Comparison of ENCODE assay signal across 9 mouse cellular contexts in the genomic region with DNA sequence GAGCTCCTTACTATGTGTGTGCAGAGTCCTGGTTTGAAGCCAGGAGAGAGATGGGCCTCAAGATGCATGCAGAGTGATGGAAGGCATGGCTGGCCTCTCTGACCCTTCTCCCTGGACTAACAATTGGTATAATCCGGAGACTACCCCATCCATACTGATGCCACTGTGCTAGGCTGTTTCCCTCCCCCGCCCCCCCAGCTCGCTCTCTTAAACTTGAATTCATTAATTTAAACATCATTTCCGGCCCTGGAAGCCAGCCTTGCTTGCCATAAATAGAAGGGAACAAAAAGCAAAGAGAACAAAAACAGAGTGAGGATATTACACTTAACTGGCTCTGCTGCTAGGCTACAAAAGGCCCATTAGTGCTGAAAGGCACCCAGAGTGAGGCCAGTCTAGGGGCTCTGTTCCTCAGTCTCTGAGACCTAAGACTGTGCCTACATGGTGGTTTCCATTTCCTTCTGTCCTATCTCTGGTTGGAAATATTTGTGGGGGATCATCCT. TPM values are rescaled to one million over a fixed set of nuclear protein-coding genes. Genes with fewer than 3 reads are reported as not detected.
A peak's percentile ranks its signal among the peaks of the same experiment; 100 is the strongest.
DNase-seq lines count a peak whose midpoint lies in the region; ATAC-seq and TF ChIP-seq lines count a peak whose summit lies in the region.
"Had no signal": no experiment of that assay in that cellular context is flagged by ENCODE, and none has a peak within 500 bp of the region (broad histone marks: within the 10 kb centered on the region; RNA-seq: fewer than 3 reads in every experiment).

No protein-coding gene starts in this region.

- peak overlapping the region; percentile 80 for H3K27ac ChIP-seq in forebrain, embryonic 11.5 days (ENCODE audit: low read depth, low read length)
- H3K27ac ChIP-seq in hindbrain, embryonic 16.5 days (ENCODE audit: low read depth, low read length) = peak overlapping the region; percentile 62
- peak overlapping the region; percentile 91 for H3K27ac ChIP-seq in lung, embryonic 14.5 days (ENCODE audit: low read depth)
- peak overlapping the region; percentile 93 for H3K27ac ChIP-seq in stomach, embryonic 14.5 days (ENCODE audit: low read length)
- H3K27ac ChIP-seq: macrophage had no signal

- H3K9ac ChIP-seq in forebrain, embryonic 11.5 days (ENCODE audit: low read length) = no peak overlapping the region
- no peak overlapping the region for H3K9ac ChIP-seq in hindbrain, embryonic 16.5 days (ENCODE audit: low read depth, low read length)
- H3K9ac ChIP-seq in lung, embryonic 14.5 days = 0 out of 2 replicates have a peak overlapping the region, but pooled peaks have one; percentile 24
- H3K9ac ChIP-seq in stomach, embryonic 14.5 days (replicated peaks; ENCODE audit: low read depth, low read length) = no peak overlapping the region

- peak; percentile 64 for ATAC-seq in forebrain, embryonic 11.5 days (replicated peaks; ENCODE audit: low FRiP score)
- peak; percentile 80 for ATAC-seq in hindbrain, embryonic 16.5 days
- ATAC-seq in lung, embryonic 14.5 days (ENCODE audit: insufficient read depth) = peak; percentile 65; the same call in 1 of the 2 replicates
- ATAC-seq in stomach, embryonic 14.5 days (ENCODE audit: insufficient number of reproducible peaks, insufficient read depth, low FRiP score, low read depth) = peak; percentile 58; the same call in 1 of the 2 replicates
- ATAC-seq in cerebellum, adult (ENCODE audit: insufficient number of reproducible peaks, low FRiP score, low TSS enrichment) = no peak

- peak; percentile 13 for DNase-seq in cerebellum, adult 11-12 months
- no peak for DNase-seq in cerebellum, adult 18-20 months
- peak; percentile 61 for DNase-seq in forebrain, embryonic 11.5 days (ENCODE audit: low spot score)
- peak; percentile 70 for DNase-seq in lung, embryonic 14.5 days
- no peak for DNase-seq in adrenal gland, adult 8-10 months

- no peaks in the 10 kb centered on the region for H3K9me3 ChIP-seq in forebrain, embryonic 11.5 days (ENCODE audit: control insufficient read depth, low read length)
- H3K9me3 ChIP-seq in hindbrain, embryonic 16.5 days (ENCODE audit: control insufficient read depth, low read length) = no peaks in the 10 kb centered on the region
- no peaks in the 10 kb centered on the region for H3K9me3 ChIP-seq in lung, embryonic 14.5 days (ENCODE audit: low read depth, low read length)
- H3K9me3 ChIP-seq in stomach, embryonic 14.5 days (ENCODE audit: control insufficient read depth, low read depth, low read length) = no peaks in the 10 kb centered on the region

- no peak for TF ChIP-seq CTCF in lung, embryonic 14.5 days (IDR thresholded peaks at IDR 0.05; ENCODE audit: low read depth)

- peak overlapping the region; percentile 29; the same call in 1 of the 2 replicates for H3K4me2 ChIP-seq in forebrain, embryonic 11.5 days (ENCODE audit: low read depth, low read length, severe bottlenecking)
- H3K4me2 ChIP-seq in hindbrain, embryonic 16.5 days (ENCODE audit: low read length) = no peak overlapping the region
- peak overlapping the region; percentile 20; the same call in 1 of the 2 replicates for H3K4me2 ChIP-seq in lung, embryonic 14.5 days
- H3K4me2 ChIP-seq in stomach, embryonic 14.5 days (replicated peaks; ENCODE audit: low read depth, low read length) = peak overlapping the region; percentile 1; the same call in 1 of the 2 replicates

- H3K36me3 ChIP-seq in forebrain, embryonic 11.5 days (ENCODE audit: control insufficient read depth, insufficient read depth, low read length) = no peaks in the 10 kb centered on the region
- no peaks in the 10 kb centered on the region for H3K36me3 ChIP-seq in hindbrain, embryonic 16.5 days (ENCODE audit: control insufficient read depth, insufficient read depth, low read length)
- no peaks in the 10 kb centered on the region for H3K36me3 ChIP-seq in lung, embryonic 14.5 days (ENCODE audit: insufficient read depth)
- H3K36me3 ChIP-seq in stomach, embryonic 14.5 days (ENCODE audit: control insufficient read depth, insufficient read depth, low read length) = no peaks in the 10 kb centered on the region; the same call in 1 of the 2 replicates

- peaks cover 12% of the 10 kb centered on the region for H3K4me1 ChIP-seq in forebrain, embryonic 11.5 days (replicated peaks; ENCODE audit: control insufficient read depth, insufficient read depth, low read length)
- peaks cover 12% of the 10 kb centered on the region for H3K4me1 ChIP-seq in hindbrain, embryonic 16.5 days (ENCODE audit: control insufficient read depth, insufficient read depth, low read depth, low read length)
- H3K4me1 ChIP-seq in lung, embryonic 14.5 days (ENCODE audit: insufficient read depth) = peaks cover 14% of the 10 kb centered on the region
- H3K4me1 ChIP-seq in stomach, embryonic 14.5 days (ENCODE audit: control insufficient read depth, insufficient read depth, low read length) = peaks cover 23% of the 10 kb centered on the region

- WGBS in forebrain, embryonic 11.5 days = 29% methylated on average over 4 of the region's 4 CpGs
- 14% methylated on average over 4 of the region's 4 CpGs for WGBS in hindbrain, embryonic 16.5 days
- 48% methylated on average over 4 of the region's 4 CpGs for WGBS in lung, embryonic 14.5 days
- 41% methylated on average over 4 of the region's 4 CpGs for WGBS in stomach, embryonic 14.5 days

- H3K27me3 ChIP-seq in forebrain, embryonic 11.5 days (ENCODE audit: control insufficient read depth, insufficient read depth, low read length) = no peaks in the 10 kb centered on the region
- H3K27me3 ChIP-seq in hindbrain, embryonic 16.5 days (replicated peaks; ENCODE audit: control insufficient read depth, insufficient read depth, low read length) = no peaks in the 10 kb centered on the region
- H3K27me3 ChIP-seq in lung, embryonic 14.5 days (ENCODE audit: insufficient read depth, low read length) = no peaks in the 10 kb centered on the region
- no peaks in the 10 kb centered on the region for H3K27me3 ChIP-seq in stomach, embryonic 14.5 days (ENCODE audit: control insufficient read depth, insufficient read depth, low read length)

- no peak overlapping the region for H3K4me3 ChIP-seq in forebrain, embryonic 11.5 days (ENCODE audit: low read depth, low read length)
- H3K4me3 ChIP-seq in hindbrain, embryonic 16.5 days (ENCODE audit: low read length) = no peak overlapping the region
- no peak overlapping the region for H3K4me3 ChIP-seq in lung, embryonic 14.5 days (ENCODE audit: low read depth, low read length)
- no peak overlapping the region for H3K4me3 ChIP-seq in stomach, embryonic 14.5 days (ENCODE audit: low read depth, low read length)

RNA-seq across cellular contexts. Expression of a gene that starts 9.0 kb away (rescaled TPM):
- polyA plus RNA-seq in forebrain, embryonic 11.5 days (2014; fragmentation: Nextera tagmentation; extraction: Ambion mirVana) = 19.0 and 23.9 TPM in 2 replicates
- polyA plus RNA-seq in hindbrain, embryonic 16.5 days (2015; fragmentation: Nextera tagmentation; extraction: Ambion mirVana) = 26.8 and 29.9 TPM in 2 replicates
- 27.6 and 34.0 TPM in 2 replicates for polyA plus RNA-seq in lung, embryonic 14.5 days (2014; fragmentation: Nextera tagmentation; extraction: Ambion mirVana)
- 27.3 and 35.9 TPM in 2 replicates for polyA plus RNA-seq in stomach, embryonic 14.5 days (2014; fragmentation: Nextera tagmentation; extraction: Ambion mirVana)
- 10 to 100 TPM; 58.5 to 88.8 (median 71.0) TPM for total RNA-seq in adrenal gland, adult 8-10 months (2022)

RNA-seq across cellular contexts. Expression of a gene that starts 24.6 kb away (rescaled TPM):
- polyA plus RNA-seq in forebrain, embryonic 11.5 days (2014; fragmentation: Nextera tagmentation; extraction: Ambion mirVana) = 1.8 and 2.7 TPM in 2 replicates
- polyA plus RNA-seq in hindbrain, embryonic 16.5 days (2015; fragmentation: Nextera tagmentation; extraction: Ambion mirVana) = 10.9 and 13.0 TPM in 2 replicates
- 2.8 and 3.1 TPM in 2 replicates for polyA plus RNA-seq in lung, embryonic 14.5 days (2014; fragmentation: Nextera tagmentation; extraction: Ambion mirVana)
- polyA plus RNA-seq in stomach, embryonic 14.5 days (2014; fragmentation: Nextera tagmentation; extraction: Ambion mirVana) = 3.0 and 3.2 TPM in 2 replicates
- total RNA-seq in adrenal gland, adult 8-10 months (2022) = 1 to 10 TPM in 3 of 4 experiments, under 1 TPM in 1; 0.81 to 3.5 (median 2.4) TPM
- polyA plus RNA-seq: macrophage had no signal

RNA-seq across cellular contexts. Expression of a gene that starts 30.9 kb away (rescaled TPM):
- 113 and 123 TPM in 2 replicates for polyA plus RNA-seq in forebrain, embryonic 11.5 days (2014; fragmentation: Nextera tagmentation; extraction: Ambion mirVana)
- polyA plus RNA-seq in hindbrain, embryonic 16.5 days (2015; fragmentation: Nextera tagmentation; extraction: Ambion mirVana) = 85.9 and 94.2 TPM in 2 replicates
- 103 and 106 TPM in 2 replicates for polyA plus RNA-seq in lung, embryonic 14.5 days (2014; fragmentation: Nextera tagmentation; extraction: Ambion mirVana)
- 87.6 and 97.3 TPM in 2 replicates for polyA plus RNA-seq in stomach, embryonic 14.5 days (2014; fragmentation: Nextera tagmentation; extraction: Ambion mirVana)
- 100 to 1,000 TPM in 3 of 4 experiments, 10 to 100 TPM in 1; 92.1 to 189 (median 132) TPM for total RNA-seq in adrenal gland, adult 8-10 months (2022)

Comparison
In these comparisons a context has a peak if more than half of its experiments do, and no peak if none do; other contexts are left out.
1. DNase-seq: peak in cerebellum, adult 11-12 months (single experiment), forebrain, embryonic 11.5 days (single experiment) and lung, embryonic 14.5 days (single experiment); none in cerebellum, adult 18-20 months (0 of 2) and adrenal gland, adult 8-10 months (single experiment).
2. Peak in every context shown above with its lines, with median percentiles within 50 percentile points of each other: H3K27ac ChIP-seq.